Mouse (Mus musculus): ENCODE results near the gene Ghitm. TPM values are rescaled to one million over a fixed set of nuclear protein-coding genes. Genes with fewer than 3 reads are reported as not detected.

Gene Ghitm
- polyA plus RNA-seq, 1 experiment from 2014 or later = 214 TPM

- DNase-seq (ENCODE audit: low spot score) = no peak
- H3K4me2 ChIP-seq (ENCODE audit: low read depth, low read length) = no peak overlapping the region
- H3K36me3 ChIP-seq (replicated peaks; ENCODE audit: control insufficient read depth, insufficient read depth, low read depth, low read length) = no peaks in the 10 kb centered on the region
- no peaks in the 10 kb centered on the region for H3K27me3 ChIP-seq (ENCODE audit: control insufficient read depth, insufficient read depth, low read length)
- WGBS = 90% methylated on average over 7 of the region's 7 CpGs
- H3K4me3 ChIP-seq (ENCODE audit: low read depth, low read length) = no peak overlapping the region
- no peaks in the 10 kb centered on the region for H3K4me1 ChIP-seq (ENCODE audit: control insufficient read depth, insufficient read depth, low read length)
- ATAC-seq (replicated peaks; ENCODE audit: insufficient number of reproducible peaks, low FRiP score, low TSS enrichment, low read depth) = no peak
- H3K9me3 ChIP-seq (replicated peaks; ENCODE audit: control insufficient read depth, low read length) = no peaks in the 10 kb centered on the region
- no peak overlapping the region for H3K27ac ChIP-seq (replicated peaks; ENCODE audit: low read depth, low read length)
- no peak overlapping the region for H3K9ac ChIP-seq (replicated peaks; ENCODE audit: low read length)
Observed at GRCm38 (mm10) chr14:37112931-37113330, 22.1 kb downstream of the Ghitm start.

- H3K36me3 ChIP-seq (replicated peaks; ENCODE audit: control insufficient read depth, insufficient read depth, low read depth, low read length) = no peaks in the 10 kb centered on the region
- no peak overlapping the region for H3K4me3 ChIP-seq (ENCODE audit: low read depth, low read length)
- no peak overlapping the region for H3K27ac ChIP-seq (replicated peaks; ENCODE audit: low read depth, low read length)
- H3K4me2 ChIP-seq (ENCODE audit: low read depth, low read length) = no peak overlapping the region
- no peak for DNase-seq (ENCODE audit: low spot score)
- no peaks in the 10 kb centered on the region for H3K27me3 ChIP-seq (ENCODE audit: control insufficient read depth, insufficient read depth, low read length)
- no peaks in the 10 kb centered on the region for H3K4me1 ChIP-seq (ENCODE audit: control insufficient read depth, insufficient read depth, low read length)
- H3K9ac ChIP-seq (replicated peaks; ENCODE audit: low read length) = no peak overlapping the region
- no peaks in the 10 kb centered on the region for H3K9me3 ChIP-seq (replicated peaks; ENCODE audit: control insufficient read depth, low read length)
- ATAC-seq (replicated peaks; ENCODE audit: insufficient number of reproducible peaks, low FRiP score, low TSS enrichment, low read depth) = no peak
Observed at GRCm38 (mm10) chr14:37111371-37111770, 23.7 kb downstream of the Ghitm start.

DNA sequence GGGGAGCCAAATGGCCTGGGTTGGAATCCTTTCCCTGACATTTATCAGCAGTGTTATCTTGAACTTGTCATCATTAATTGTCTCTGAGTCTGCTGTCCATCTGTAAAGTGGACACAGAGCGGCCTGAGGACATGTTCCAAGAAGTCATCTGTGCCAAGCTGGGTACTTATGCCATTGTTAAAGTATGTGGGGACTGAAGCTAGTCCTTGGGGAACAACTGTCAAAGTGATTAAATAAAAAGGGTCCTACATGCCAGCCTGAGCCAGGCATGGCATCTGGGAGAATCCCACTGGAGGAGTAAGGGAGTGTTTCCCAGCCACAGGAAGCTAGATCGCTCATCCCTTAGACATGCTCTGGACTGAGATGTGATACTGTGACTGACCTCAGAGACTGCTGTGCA is 24.6 kb downstream of the Ghitm start:
- no peak overlapping the region for H3K4me3 ChIP-seq (ENCODE audit: low read depth, low read length)
- H3K4me1 ChIP-seq (ENCODE audit: control insufficient read depth, insufficient read depth, low read length) = no peaks in the 10 kb centered on the region
- H3K36me3 ChIP-seq (replicated peaks; ENCODE audit: control insufficient read depth, insufficient read depth, low read depth, low read length) = no peaks in the 10 kb centered on the region
- no peaks in the 10 kb centered on the region for H3K9me3 ChIP-seq (replicated peaks; ENCODE audit: control insufficient read depth, low read length)
- 90% methylated on average over 2 of the region's 2 CpGs for WGBS
- H3K27ac ChIP-seq (replicated peaks; ENCODE audit: low read depth, low read length) = no peak overlapping the region
- no peak for ATAC-seq (replicated peaks; ENCODE audit: insufficient number of reproducible peaks, low FRiP score, low TSS enrichment, low read depth)
- no peak for DNase-seq (ENCODE audit: low spot score)
- no peak overlapping the region for H3K9ac ChIP-seq (replicated peaks; ENCODE audit: low read length)
- H3K27me3 ChIP-seq (ENCODE audit: control insufficient read depth, insufficient read depth, low read length) = no peaks in the 10 kb centered on the region
- H3K4me2 ChIP-seq (ENCODE audit: low read depth, low read length) = no peak overlapping the region

DNA sequence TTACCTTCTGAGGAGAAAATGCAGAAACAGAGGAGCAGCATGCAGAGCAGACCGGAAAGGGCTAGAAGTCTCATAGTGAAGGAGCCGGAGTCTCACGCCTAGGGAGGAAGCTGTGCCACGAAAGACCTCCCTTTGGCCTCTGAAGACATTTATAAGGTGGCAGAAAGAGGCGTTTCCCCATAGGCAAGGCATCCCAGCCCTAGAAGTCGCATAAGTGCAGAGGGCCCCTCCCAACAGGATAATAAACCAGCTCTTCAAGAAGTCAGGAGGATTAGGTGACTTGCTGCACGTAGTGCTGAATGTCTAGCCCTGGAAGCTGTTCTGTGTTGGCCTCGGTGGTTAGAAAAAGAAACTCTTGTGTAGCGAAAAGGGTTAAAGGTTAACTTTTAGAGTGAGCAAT is 25.1 kb downstream of the Ghitm start:
- 62% methylated on average over 9 of the region's 9 CpGs for WGBS
- H3K9ac ChIP-seq (replicated peaks; ENCODE audit: low read length) = no peak overlapping the region
- no peak for DNase-seq (ENCODE audit: low spot score)
- H3K36me3 ChIP-seq (replicated peaks; ENCODE audit: control insufficient read depth, insufficient read depth, low read depth, low read length) = no peaks in the 10 kb centered on the region
- H3K4me2 ChIP-seq (ENCODE audit: low read depth, low read length) = no peak overlapping the region
- no peaks in the 10 kb centered on the region for H3K9me3 ChIP-seq (replicated peaks; ENCODE audit: control insufficient read depth, low read length)
- ATAC-seq (replicated peaks; ENCODE audit: insufficient number of reproducible peaks, low FRiP score, low TSS enrichment, low read depth) = no peak
- no peaks in the 10 kb centered on the region for H3K27me3 ChIP-seq (ENCODE audit: control insufficient read depth, insufficient read depth, low read length)
- H3K4me3 ChIP-seq (ENCODE audit: low read depth, low read length) = no peak overlapping the region
- H3K4me1 ChIP-seq (ENCODE audit: control insufficient read depth, insufficient read depth, low read length) = no peaks in the 10 kb centered on the region
- no peak overlapping the region for H3K27ac ChIP-seq (replicated peaks; ENCODE audit: low read depth, low read length)

- no peak overlapping the region for H3K4me2 ChIP-seq (ENCODE audit: low read depth, low read length)
- no peaks in the 10 kb centered on the region for H3K9me3 ChIP-seq (replicated peaks; ENCODE audit: control insufficient read depth, low read length)
- 85% methylated on average over 8 of the region's 8 CpGs for WGBS
- no peak overlapping the region for H3K27ac ChIP-seq (replicated peaks; ENCODE audit: low read depth, low read length)
- H3K4me1 ChIP-seq (ENCODE audit: control insufficient read depth, insufficient read depth, low read length) = no peaks in the 10 kb centered on the region
- ATAC-seq (replicated peaks; ENCODE audit: insufficient number of reproducible peaks, low FRiP score, low TSS enrichment, low read depth) (no peak), DNase-seq (ENCODE audit: low spot score) (no peak)
- no peaks in the 10 kb centered on the region for H3K36me3 ChIP-seq (replicated peaks; ENCODE audit: control insufficient read depth, insufficient read depth, low read depth, low read length)
- no peaks in the 10 kb centered on the region for H3K27me3 ChIP-seq (ENCODE audit: control insufficient read depth, insufficient read depth, low read length)
- H3K9ac ChIP-seq (replicated peaks; ENCODE audit: low read length) = no peak overlapping the region
- H3K4me3 ChIP-seq (ENCODE audit: low read depth, low read length) = no peak overlapping the region
Observed at GRCm38 (mm10) chr14:37109460-37109859, 25.6 kb downstream of the Ghitm start.

DNA sequence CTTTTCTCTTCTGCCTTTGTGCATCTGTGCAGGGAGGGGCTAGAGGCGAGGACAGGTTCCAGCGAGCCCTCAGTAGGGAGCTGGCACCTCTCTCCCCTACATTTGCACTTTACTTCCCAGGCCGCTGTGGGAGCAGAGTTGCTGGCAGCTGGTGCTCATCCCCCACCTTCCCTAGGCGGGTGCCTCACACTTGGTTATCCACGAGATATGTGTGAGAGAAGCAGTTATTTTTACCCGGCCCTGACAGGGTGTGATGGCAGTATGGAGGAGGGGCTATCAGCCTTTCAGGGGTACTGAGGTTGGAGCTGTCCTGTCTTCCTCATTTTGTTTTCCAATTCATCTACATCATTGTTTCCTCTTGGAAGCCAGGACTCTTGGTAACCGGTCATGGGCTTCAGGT is 29.2 kb downstream of the Ghitm start:
- no peak overlapping the region for H3K4me2 ChIP-seq (ENCODE audit: low read depth, low read length)
- H3K36me3 ChIP-seq (replicated peaks; ENCODE audit: control insufficient read depth, insufficient read depth, low read depth, low read length) = no peaks in the 10 kb centered on the region
- no peaks in the 10 kb centered on the region for H3K27me3 ChIP-seq (ENCODE audit: control insufficient read depth, insufficient read depth, low read length)
- H3K27ac ChIP-seq (replicated peaks; ENCODE audit: low read depth, low read length) = no peak overlapping the region
- ATAC-seq (replicated peaks; ENCODE audit: insufficient number of reproducible peaks, low FRiP score, low TSS enrichment, low read depth) (no peak), DNase-seq (ENCODE audit: low spot score) (no peak)
- H3K9ac ChIP-seq (replicated peaks; ENCODE audit: low read length) = no peak overlapping the region
- 42% methylated on average over 7 of the region's 7 CpGs for WGBS
- H3K9me3 ChIP-seq (replicated peaks; ENCODE audit: control insufficient read depth, low read length) = no peaks in the 10 kb centered on the region
- no peak overlapping the region for H3K4me3 ChIP-seq (ENCODE audit: low read depth, low read length)
- H3K4me1 ChIP-seq (ENCODE audit: control insufficient read depth, insufficient read depth, low read length) = no peaks in the 10 kb centered on the region

DNA sequence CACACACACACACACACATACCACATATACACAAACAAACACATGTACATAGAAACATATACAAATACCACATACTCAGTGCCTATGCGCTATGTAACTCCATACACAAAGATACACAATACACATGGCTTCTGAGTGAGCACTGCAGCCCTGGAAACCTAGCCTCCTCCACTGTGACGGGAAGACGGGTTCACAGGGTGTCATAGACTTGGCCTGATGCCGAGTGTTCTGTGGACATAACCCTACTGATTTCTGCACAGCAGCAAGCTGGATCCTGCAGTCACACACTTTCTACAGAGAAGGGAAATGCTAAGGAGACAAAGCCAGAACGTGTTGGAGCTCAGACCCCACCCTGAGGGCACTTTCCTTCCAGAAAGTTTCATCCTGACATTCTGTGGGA is 30.3 kb downstream of the Ghitm start:
- no peaks in the 10 kb centered on the region for H3K36me3 ChIP-seq (replicated peaks; ENCODE audit: control insufficient read depth, insufficient read depth, low read depth, low read length)
- ATAC-seq (replicated peaks; ENCODE audit: insufficient number of reproducible peaks, low FRiP score, low TSS enrichment, low read depth) = no peak
- 58% methylated on average over 5 of the region's 5 CpGs for WGBS

DNA sequence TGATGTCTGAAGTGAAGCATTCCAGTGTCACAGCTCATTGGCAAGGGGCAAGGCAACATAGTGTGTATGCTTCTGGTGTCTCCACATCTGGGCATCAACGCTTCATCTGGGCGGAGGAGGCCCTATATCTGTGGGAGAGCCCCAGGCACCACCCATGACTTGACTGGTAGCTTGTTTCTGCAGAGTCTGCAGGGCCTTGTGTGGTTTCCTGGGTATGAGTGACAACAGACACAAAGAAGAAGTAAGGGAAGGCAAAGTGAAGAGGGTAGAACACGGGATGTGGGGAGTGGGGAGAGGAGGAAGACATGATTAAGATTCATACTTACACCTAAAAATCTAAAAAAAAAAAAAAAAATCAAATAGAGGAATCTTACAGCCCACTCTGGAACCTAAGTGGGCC is 32.6 kb downstream of the Ghitm start:
- no peak for ATAC-seq (replicated peaks; ENCODE audit: insufficient number of reproducible peaks, low FRiP score, low TSS enrichment, low read depth)
- Histone ChIP-seq H3K36me3 (replicated peaks; ENCODE audit: control insufficient read depth, insufficient read depth, low read depth, low read length) (no peaks in the 10 kb centered on the region), H3K4me1 (ENCODE audit: control insufficient read depth, insufficient read depth, low read length) (peaks cover 5% of the 10 kb centered on the region), H3K27ac (replicated peaks; ENCODE audit: low read depth, low read length) (no peak overlapping the region), H3K4me2 (ENCODE audit: low read depth, low read length) (no peak overlapping the region), H3K27me3 (ENCODE audit: control insufficient read depth, insufficient read depth, low read length) (peaks cover 3% of the 10 kb centered on the region), H3K9me3 (replicated peaks; ENCODE audit: control insufficient read depth, low read length) (no peaks in the 10 kb centered on the region), H3K4me3 (ENCODE audit: low read depth, low read length) (no peak overlapping the region), H3K9ac (replicated peaks; ENCODE audit: low read length) (no peak overlapping the region)
- no peak for DNase-seq (ENCODE audit: low spot score)
- WGBS = 81% methylated on average over 3 of the region's 3 CpGs

More for the DNA sequence above, 30.3 kb downstream of the Ghitm start:
- no peaks in the 10 kb centered on the region for H3K27me3 ChIP-seq (ENCODE audit: control insufficient read depth, insufficient read depth, low read length)
- no peaks in the 10 kb centered on the region for H3K9me3 ChIP-seq (replicated peaks; ENCODE audit: control insufficient read depth, low read length)
- DNase-seq (ENCODE audit: low spot score) = no peak
- no peak overlapping the region for H3K4me2 ChIP-seq (ENCODE audit: low read depth, low read length)
- H3K27ac ChIP-seq (replicated peaks; ENCODE audit: low read depth, low read length) = no peak overlapping the region
- no peaks in the 10 kb centered on the region for H3K4me1 ChIP-seq (ENCODE audit: control insufficient read depth, insufficient read depth, low read length)
- H3K9ac ChIP-seq (replicated peaks; ENCODE audit: low read length) = no peak overlapping the region
- no peak overlapping the region for H3K4me3 ChIP-seq (ENCODE audit: low read depth, low read length)
